Mouse (Mus musculus): Measurements from ENCODE around the gene Acer2. TPM values are rescaled to one million over a fixed set of nuclear protein-coding genes. Genes with fewer than 3 reads are reported as not detected.

Gene Acer2
- polyA plus RNA-seq, 1 experiment, result 0.02 TPM

- TF ChIP-seq TAL1 (IDR thresholded peaks at IDR 0.05; ENCODE audit: low read length) (no peak), GATA1 (IDR thresholded peaks at IDR 0.05; ENCODE audit: low read length) (no peak)
- Histone ChIP-seq H3K4me3 (replicated peaks) (no peak overlapping the region), H3K27me3 (ENCODE audit: control insufficient read depth) (no peaks in the 10 kb centered on the region), H3K36me3 (ENCODE audit: control insufficient read depth) (no peaks in the 10 kb centered on the region), H3K9me3 (ENCODE audit: control insufficient read depth, low read length) (no peaks in the 10 kb centered on the region), H3K4me1 (ENCODE audit: control insufficient read depth) (no peaks in the 10 kb centered on the region)
These were observed 58.8 kb downstream of the Acer2 start for GRCm38 (mm10) chr4:86933026-86933425.

- H3K9me3 ChIP-seq (ENCODE audit: control insufficient read depth, low read length), result no peaks in the 10 kb centered on the region
- no peaks in the 10 kb centered on the region for H3K36me3 ChIP-seq (ENCODE audit: control insufficient read depth)
- TF ChIP-seq TAL1 (IDR thresholded peaks at IDR 0.05; ENCODE audit: low read length), result no peak
- TF ChIP-seq GATA1 (IDR thresholded peaks at IDR 0.05; ENCODE audit: low read length), result no peak
- H3K27me3 ChIP-seq (ENCODE audit: control insufficient read depth), result no peaks in the 10 kb centered on the region
- H3K4me1 ChIP-seq (ENCODE audit: control insufficient read depth), result no peaks in the 10 kb centered on the region
- no peak overlapping the region for H3K4me3 ChIP-seq (replicated peaks)
These were observed 62.0 kb downstream of the Acer2 start for GRCm38 (mm10) chr4:86936217-86936616.

GRCm38 (mm10) chr4:86936706-86937105 is 62.5 kb downstream of the Acer2 start:
- Histone ChIP-seq H3K27me3 (ENCODE audit: control insufficient read depth) (no peaks in the 10 kb centered on the region), H3K9me3 (ENCODE audit: control insufficient read depth, low read length) (no peaks in the 10 kb centered on the region), H3K36me3 (ENCODE audit: control insufficient read depth) (no peaks in the 10 kb centered on the region), H3K4me3 (replicated peaks) (no peak overlapping the region), H3K4me1 (ENCODE audit: control insufficient read depth) (no peaks in the 10 kb centered on the region)
- no peak for TF ChIP-seq TAL1 (IDR thresholded peaks at IDR 0.05; ENCODE audit: low read length)
- no peak for TF ChIP-seq GATA1 (IDR thresholded peaks at IDR 0.05; ENCODE audit: low read length)

- H3K27me3 ChIP-seq (ENCODE audit: control insufficient read depth), result no peaks in the 10 kb centered on the region
- H3K36me3 ChIP-seq (ENCODE audit: control insufficient read depth), result no peaks in the 10 kb centered on the region
- no peak for TF ChIP-seq GATA1 (IDR thresholded peaks at IDR 0.05; ENCODE audit: low read length)
- no peak for TF ChIP-seq TAL1 (IDR thresholded peaks at IDR 0.05; ENCODE audit: low read length)
- no peak overlapping the region for H3K4me3 ChIP-seq (replicated peaks)
- no peaks in the 10 kb centered on the region for H3K4me1 ChIP-seq (ENCODE audit: control insufficient read depth)
- no peaks in the 10 kb centered on the region for H3K9me3 ChIP-seq (ENCODE audit: control insufficient read depth, low read length)
These were observed 68.5 kb downstream of the Acer2 start for GRCm38 (mm10) chr4:86942656-86943055.

GRCm38 (mm10) chr4:86943296-86943695 is 69.1 kb downstream of the Acer2 start:
- TF ChIP-seq TAL1 (IDR thresholded peaks at IDR 0.05; ENCODE audit: low read length) (no peak), GATA1 (IDR thresholded peaks at IDR 0.05; ENCODE audit: low read length) (no peak)
- no peak overlapping the region for H3K4me3 ChIP-seq (replicated peaks)

GRCm38 (mm10) chr4:86948794-86949193 is 74.6 kb downstream of the Acer2 start:
- Histone ChIP-seq H3K9me3 (ENCODE audit: control insufficient read depth, low read length) (no peaks in the 10 kb centered on the region), H3K36me3 (ENCODE audit: control insufficient read depth) (no peaks in the 10 kb centered on the region), H3K4me3 (replicated peaks) (no peak overlapping the region), H3K4me1 (ENCODE audit: control insufficient read depth) (no peaks in the 10 kb centered on the region), H3K27me3 (ENCODE audit: control insufficient read depth) (no peaks in the 10 kb centered on the region)
- TF ChIP-seq TAL1 (IDR thresholded peaks at IDR 0.05; ENCODE audit: low read length) (no peak), GATA1 (IDR thresholded peaks at IDR 0.05; ENCODE audit: low read length) (no peak)

More at GRCm38 (mm10) chr4:86943296-86943695, 69.1 kb downstream of the Acer2 start:
- no peaks in the 10 kb centered on the region for H3K27me3 ChIP-seq (ENCODE audit: control insufficient read depth)
- H3K36me3 ChIP-seq (ENCODE audit: control insufficient read depth), result no peaks in the 10 kb centered on the region
- H3K4me1 ChIP-seq (ENCODE audit: control insufficient read depth), result no peaks in the 10 kb centered on the region
- H3K9me3 ChIP-seq (ENCODE audit: control insufficient read depth, low read length), result no peaks in the 10 kb centered on the region

GRCm38 (mm10) chr4:86953519-86953918 is 79.3 kb downstream of the Acer2 start:
- Histone ChIP-seq H3K4me3 (replicated peaks) (no peak overlapping the region), H3K4me1 (ENCODE audit: control insufficient read depth) (no peaks in the 10 kb centered on the region), H3K27me3 (ENCODE audit: control insufficient read depth) (no peaks in the 10 kb centered on the region), H3K9me3 (ENCODE audit: control insufficient read depth, low read length) (no peaks in the 10 kb centered on the region), H3K36me3 (ENCODE audit: control insufficient read depth) (no peaks in the 10 kb centered on the region)
- no peak for TF ChIP-seq TAL1 (IDR thresholded peaks at IDR 0.05; ENCODE audit: low read length)
- TF ChIP-seq GATA1 (IDR thresholded peaks at IDR 0.05; ENCODE audit: low read length), result no peak

- no peaks in the 10 kb centered on the region for H3K9me3 ChIP-seq (ENCODE audit: control insufficient read depth, low read length)
- H3K4me1 ChIP-seq (ENCODE audit: control insufficient read depth), result no peaks in the 10 kb centered on the region
- no peak overlapping the region for H3K4me3 ChIP-seq (replicated peaks)
- TF ChIP-seq TAL1 (IDR thresholded peaks at IDR 0.05; ENCODE audit: low read length) (no peak), GATA1 (IDR thresholded peaks at IDR 0.05; ENCODE audit: low read length) (no peak)
- H3K36me3 ChIP-seq (ENCODE audit: control insufficient read depth), result no peaks in the 10 kb centered on the region
- no peaks in the 10 kb centered on the region for H3K27me3 ChIP-seq (ENCODE audit: control insufficient read depth)
These were observed 81.3 kb downstream of the Acer2 start for GRCm38 (mm10) chr4:86955448-86955847.

- H3K27me3 ChIP-seq (ENCODE audit: control insufficient read depth), result no peaks in the 10 kb centered on the region
- H3K4me3 ChIP-seq (replicated peaks), result no peak overlapping the region
- no peak for TF ChIP-seq GATA1 (IDR thresholded peaks at IDR 0.05; ENCODE audit: low read length)
- TF ChIP-seq TAL1 (IDR thresholded peaks at IDR 0.05; ENCODE audit: low read length), result no peak
- H3K4me1 ChIP-seq (ENCODE audit: control insufficient read depth), result no peaks in the 10 kb centered on the region
- no peaks in the 10 kb centered on the region for H3K9me3 ChIP-seq (ENCODE audit: control insufficient read depth, low read length)
- no peaks in the 10 kb centered on the region for H3K36me3 ChIP-seq (ENCODE audit: control insufficient read depth)
These were observed 83.6 kb downstream of the Acer2 start for GRCm38 (mm10) chr4:86957576-86958411.
